8 mouse cellular contexts compared by ENCODE assay signal in genomic region chr12:91591191-91591590, GRCm38 (mm10). TPM values are rescaled to one million over a fixed set of nuclear protein-coding genes. Genes with fewer than 3 reads are reported as not detected.
DNase-seq lines count a peak whose midpoint lies in the region; ATAC-seq and TF ChIP-seq lines count a peak whose summit lies in the region.

No protein-coding gene starts in this region.

- H3K27me3 ChIP-seq in kidney, embryonic 16.5 days (ENCODE audit: insufficient read depth, low read length): no peaks in the 10 kb centered on the region
- no peaks in the 10 kb centered on the region for H3K27me3 ChIP-seq in embryonic facial prominence, embryonic 12.5 days
- H3K27me3 ChIP-seq in hindbrain, postnatal 0 days (ENCODE audit: insufficient read depth, low read length): no peaks in the 10 kb centered on the region
- no peaks in the 10 kb centered on the region for H3K27me3 ChIP-seq in midbrain, embryonic 16.5 days (ENCODE audit: control insufficient read depth, insufficient read depth, low read depth, low read length)

- no peaks in the 10 kb centered on the region for H3K36me3 ChIP-seq in kidney, embryonic 16.5 days (ENCODE audit: insufficient read depth, low read length)
- H3K36me3 ChIP-seq in embryonic facial prominence, embryonic 12.5 days: no peaks in the 10 kb centered on the region
- H3K36me3 ChIP-seq in hindbrain, postnatal 0 days (ENCODE audit: insufficient read depth, low read length): no peaks in the 10 kb centered on the region
- H3K36me3 ChIP-seq in midbrain, embryonic 16.5 days (ENCODE audit: control insufficient read depth, insufficient read depth, low read length): no peaks in the 10 kb centered on the region

- DNase-seq in kidney, adult 18-20 months: no peak
- no peak for DNase-seq in hindbrain, postnatal 0 days (ENCODE audit: low spot score)
- no peak for DNase-seq in thymus, postnatal 0 days (ENCODE audit: low spot score)
- no peak for DNase-seq in right cerebral cortex, postnatal 36 days (ENCODE audit: low spot score in 2 of 2)
- DNase-seq in urinary bladder, postnatal 14 days (ENCODE audit: low spot score): no peak

- H3K4me1 ChIP-seq in kidney, embryonic 16.5 days (ENCODE audit: insufficient read depth, low read length): peaks cover 18% of the 10 kb centered on the region
- peaks cover 14% of the 10 kb centered on the region for H3K4me1 ChIP-seq in embryonic facial prominence, embryonic 12.5 days
- H3K4me1 ChIP-seq in hindbrain, postnatal 0 days (ENCODE audit: insufficient read depth, low read length): peaks cover 9% of the 10 kb centered on the region
- H3K4me1 ChIP-seq in midbrain, embryonic 16.5 days (ENCODE audit: control insufficient read depth, insufficient read depth, low read length): peaks cover 15% of the 10 kb centered on the region

- H3K4me2 ChIP-seq in kidney, embryonic 16.5 days (replicated peaks; ENCODE audit: low read depth, low read length): peak overlapping the region; percentile 63
- peak overlapping the region; percentile 57 for H3K4me2 ChIP-seq in embryonic facial prominence, embryonic 12.5 days (replicated peaks)
- H3K4me2 ChIP-seq in hindbrain, postnatal 0 days (ENCODE audit: low read depth, low read length): peak overlapping the region; percentile 77; the same call in 1 of the 2 replicates
- peak overlapping the region; percentile 71 for H3K4me2 ChIP-seq in midbrain, embryonic 16.5 days (ENCODE audit: low read length)

- no peak for ATAC-seq in kidney, embryonic 16.5 days (ENCODE audit: low FRiP score, low TSS enrichment)
- ATAC-seq in embryonic facial prominence, embryonic 12.5 days (ENCODE audit: insufficient number of reproducible peaks, insufficient read depth, low FRiP score, low TSS enrichment): no peak
- ATAC-seq in hindbrain, postnatal 0 days: no peak
- ATAC-seq in midbrain, embryonic 16.5 days: no peak

- peak overlapping the region; percentile 90 for H3K4me3 ChIP-seq in kidney, embryonic 16.5 days (ENCODE audit: low read length)
- H3K4me3 ChIP-seq in embryonic facial prominence, embryonic 12.5 days: peak overlapping the region; percentile 83; the same call in 1 of the 2 replicates
- no peak overlapping the region for H3K4me3 ChIP-seq in hindbrain, postnatal 0 days (ENCODE audit: low read length)
- H3K4me3 ChIP-seq in midbrain, embryonic 16.5 days (ENCODE audit: low read depth, low read length): no peak overlapping the region

- peak overlapping the region; percentile 95 for H3K27ac ChIP-seq in kidney, embryonic 16.5 days (ENCODE audit: low read length)
- peak overlapping the region; percentile 100 for H3K27ac ChIP-seq in embryonic facial prominence, embryonic 12.5 days
- no peak overlapping the region for H3K27ac ChIP-seq in hindbrain, postnatal 0 days
- H3K27ac ChIP-seq in midbrain, embryonic 16.5 days (ENCODE audit: low read length): no peak overlapping the region; the same call in 1 of the 2 replicates

- no peaks in the 10 kb centered on the region for H3K9me3 ChIP-seq in kidney, embryonic 16.5 days (ENCODE audit: low read length)
- no peaks in the 10 kb centered on the region for H3K9me3 ChIP-seq in embryonic facial prominence, embryonic 12.5 days
- H3K9me3 ChIP-seq in hindbrain, postnatal 0 days (ENCODE audit: low read length): no peaks in the 10 kb centered on the region
- no peaks in the 10 kb centered on the region for H3K9me3 ChIP-seq in midbrain, embryonic 16.5 days (replicated peaks; ENCODE audit: control insufficient read depth, low read length, poor library complexity, severe bottlenecking)

- 87% methylated on average over 1 of the region's 1 CpGs for WGBS in kidney, embryonic 16.5 days
- 93% methylated on average over 1 of the region's 1 CpGs for WGBS in embryonic facial prominence, embryonic 12.5 days
- WGBS in hindbrain, postnatal 0 days: 85% methylated on average over 1 of the region's 1 CpGs
- 27% methylated on average over 1 of the region's 1 CpGs for WGBS in midbrain, embryonic 16.5 days

- no peak for TF ChIP-seq CTCF in hindbrain, postnatal 0 days (IDR thresholded peaks at IDR 0.05; ENCODE audit: low read depth)

- H3K9ac ChIP-seq in kidney, embryonic 16.5 days (replicated peaks; ENCODE audit: low read length): peak overlapping the region; percentile 100; the same call in 1 of the 2 replicates
- no peak overlapping the region for H3K9ac ChIP-seq in embryonic facial prominence, embryonic 12.5 days
- H3K9ac ChIP-seq in hindbrain, postnatal 0 days (replicated peaks; ENCODE audit: low read length): no peak overlapping the region
- no peak overlapping the region; the same call in 1 of the 2 replicates for H3K9ac ChIP-seq in midbrain, embryonic 16.5 days (ENCODE audit: low read depth, low read length)

RNA-seq across cellular contexts. Expression of gene Gtf2a1, which starts 0.9 kb away (rescaled TPM):
- 50.3 and 51.3 TPM in 2 replicates for polyA plus RNA-seq in kidney, embryonic 16.5 days (2015; fragmentation: Nextera tagmentation; extraction: Ambion mirVana)
- 56.7 and 61.1 TPM in 2 replicates for polyA plus RNA-seq in embryonic facial prominence, embryonic 12.5 days (2016; fragmentation: Nextera tagmentation; extraction: Ambion mirVana)
- total RNA-seq in hindbrain, postnatal 0 days (2014; rRNA removed): 25.0 and 25.6 TPM in 2 replicates
- 35.2 and 35.9 TPM in 2 replicates for polyA plus RNA-seq in hindbrain, postnatal 0 days (2015; fragmentation: Nextera tagmentation; extraction: Ambion mirVana)
- polyA plus RNA-seq in midbrain, embryonic 16.5 days (2015; fragmentation: Nextera tagmentation; extraction: Ambion mirVana): 68.0 and 72.2 TPM in 2 replicates
- 31.0 and 36.6 TPM in 2 replicates for polyA plus RNA-seq in thymus, postnatal 0 days (2015; fragmentation: Nextera tagmentation; extraction: Ambion mirVana)

Comparison
In these comparisons a context has a peak if more than half of its experiments do, and no peak if none do; other contexts are left out.
1. H3K27ac ChIP-seq: peak in kidney, embryonic 16.5 days (single experiment) and embryonic facial prominence, embryonic 12.5 days (single experiment); none in hindbrain, postnatal 0 days (single experiment) and midbrain, embryonic 16.5 days (single experiment).
2. H3K4me3 ChIP-seq: peak in kidney, embryonic 16.5 days (single experiment) and embryonic facial prominence, embryonic 12.5 days (single experiment); none in hindbrain, postnatal 0 days (single experiment) and midbrain, embryonic 16.5 days (single experiment).
3. Peak in every context shown above with its lines, with median percentiles within 50 percentile points of each other: H3K4me2 ChIP-seq.